Mouse (Mus musculus) heart, postnatal 4 days (tissue): ENCODE measurements at regions not wholly inside any gene's neighbourhood (a gene's known extent, or its start where the extent isn't known, plus 50 kb on each side); places are given as distances from the start of the nearest gene placed in this dataset.

Experiments used
- DNase-seq: peaks from one replicate; pipeline ENCODE4 v3.0.0; 2021

GRCm38 (mm10) chr13:34800906-34801305, 66.3 kb downstream of the Fam50b start:
- no peak for DNase-seq

- no peak for DNase-seq
These were observed 68.5 kb upstream of the Prpf4b start for GRCm38 (mm10) chr13:34806532-34807092.

- no peak for DNase-seq
These were observed 65.6 kb upstream of the Prpf4b start for GRCm38 (mm10) chr13:34809536-34809935.

GRCm38 (mm10) chr13:34814161-34815056, 60.7 kb upstream of the Prpf4b start:
- peak; percentile 54 for DNase-seq

GRCm38 (mm10) chr13:34815057-34815410, 60.1 kb upstream of the Prpf4b start:
- DNase-seq = no peak

- DNase-seq = no peak
These were observed 56.9 kb upstream of the Prpf4b start for GRCm38 (mm10) chr13:34818211-34818610.

- DNase-seq = peak; percentile 27
These were observed 54.7 kb upstream of the Prpf4b start for GRCm38 (mm10) chr13:34820423-34820822.

GRCm38 (mm10) chr13:34821946-34822345, 53.2 kb upstream of the Prpf4b start:
- no peak for DNase-seq

GRCm38 (mm10) chr13:34824157-34824556, 50.9 kb upstream of the Prpf4b start:
- DNase-seq = no peak
